Mouse (Mus musculus) Muller cell, postnatal 12 days (primary cell): ENCODE results near the gene Igf1.
A peak's percentile ranks its signal among the peaks of the same experiment; 100 is the strongest.

Experiments used
- DNase-seq: peaks from one replicate; pipeline ENCODE4 v3.0.0-alpha.2; 2015; ENCODE audit errors: inconsistent ontology term

The Igf1 gene

DNA sequence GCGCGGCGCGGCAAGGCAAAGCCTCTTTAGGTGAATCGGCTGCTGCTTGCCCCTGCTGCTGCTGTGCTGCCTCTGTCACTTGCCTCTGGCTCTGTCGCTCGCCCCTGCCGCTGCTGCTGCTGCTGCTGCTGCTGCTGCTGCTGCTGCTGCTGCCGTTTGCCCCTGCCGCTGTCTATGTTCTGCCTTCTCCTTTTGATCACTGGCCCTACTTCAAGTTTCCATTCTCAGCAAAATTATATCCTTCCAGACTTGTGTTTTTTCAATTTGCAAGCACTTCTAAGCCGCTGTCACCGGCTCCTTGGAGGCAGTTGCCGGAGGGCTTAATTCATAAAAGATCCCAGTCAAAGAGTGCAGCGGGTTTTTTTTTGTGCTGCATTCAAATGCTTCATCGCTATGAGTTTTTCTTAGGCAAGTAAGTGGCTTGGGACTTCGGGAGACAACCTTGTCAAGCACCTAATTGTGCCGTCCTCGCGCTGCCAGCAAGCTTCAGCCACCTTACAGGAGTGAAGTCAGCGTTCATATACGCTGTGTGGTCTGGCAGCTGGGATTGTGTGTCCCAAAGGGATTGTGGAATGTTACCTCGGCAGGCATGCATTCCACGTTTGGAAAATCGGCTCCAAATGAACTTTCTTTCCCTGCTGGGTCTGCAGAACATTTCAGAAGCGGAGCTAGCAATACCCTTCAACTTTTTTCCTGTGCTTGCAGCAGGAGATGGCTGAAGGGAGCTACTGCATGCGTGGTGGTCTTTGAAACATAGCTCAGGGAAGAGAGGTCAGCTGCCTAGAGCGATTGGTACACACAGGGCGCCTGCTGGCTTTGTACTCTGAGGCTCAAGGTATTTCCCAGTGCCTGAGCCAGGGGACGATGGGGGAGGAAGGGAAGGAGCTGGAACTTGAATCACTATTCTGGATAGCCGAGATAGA, 2.4 kb downstream of the Igf1 start:
- DNase-seq: peak; percentile 65

DNA sequence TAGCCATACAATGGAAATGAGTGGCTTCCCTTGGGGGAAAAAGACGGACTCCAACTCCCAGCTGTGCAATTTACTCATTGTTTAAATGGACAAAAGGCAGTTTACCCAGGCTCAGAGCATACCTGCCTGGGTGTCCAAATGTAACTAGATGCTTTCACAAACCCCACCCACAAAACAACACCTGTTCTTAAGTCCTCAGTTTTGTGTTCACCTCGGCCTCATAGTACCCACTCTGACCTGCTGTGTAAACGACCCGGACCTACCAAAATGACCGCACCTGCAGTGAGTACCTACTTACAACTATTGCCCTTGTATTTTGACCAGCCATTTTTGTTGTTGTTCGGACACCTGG, 3.0 kb downstream of the Igf1 start:
- no peak for DNase-seq

DNA sequence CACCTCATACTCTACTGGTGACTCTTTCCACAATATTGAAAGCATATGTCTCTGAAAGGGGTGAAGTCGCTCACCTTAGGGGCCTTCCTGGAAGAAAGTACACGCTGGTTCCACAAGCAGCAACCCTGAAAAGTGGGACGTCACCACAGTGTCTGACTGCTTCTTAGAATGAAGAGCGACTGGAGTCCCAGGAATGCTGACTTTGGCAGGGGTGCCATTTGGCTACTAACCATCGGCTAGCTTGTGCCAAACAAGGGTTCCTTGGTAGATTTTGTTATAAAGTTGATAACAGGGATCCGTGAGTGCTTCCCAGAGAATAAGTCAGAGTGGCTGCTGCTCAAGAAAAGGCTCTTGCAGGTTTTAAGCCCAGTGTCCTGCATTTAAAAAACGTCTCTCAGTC, 4.8 kb downstream of the Igf1 start:
- DNase-seq: peak; percentile 67

DNA sequence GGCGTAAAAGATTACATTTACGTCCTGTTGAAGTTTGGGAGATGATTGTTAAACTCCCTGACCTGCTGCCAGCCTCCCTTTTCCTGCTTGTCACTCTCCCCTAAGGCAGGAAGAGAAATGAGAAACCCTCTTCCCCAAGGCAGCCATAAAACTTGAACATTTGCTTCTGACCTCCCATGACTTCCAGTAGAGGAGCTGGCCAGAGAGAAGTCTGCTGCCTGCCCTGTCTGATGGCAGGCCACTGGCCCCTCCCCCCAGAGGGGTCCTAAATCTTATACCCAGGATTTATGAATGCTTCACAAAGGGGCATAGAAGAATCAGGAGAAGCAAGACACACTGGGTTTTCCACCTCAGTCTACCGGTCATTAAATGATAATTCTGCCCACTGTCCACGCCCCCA, 5.3 kb downstream of the Igf1 start:
- DNase-seq: no peak

DNA sequence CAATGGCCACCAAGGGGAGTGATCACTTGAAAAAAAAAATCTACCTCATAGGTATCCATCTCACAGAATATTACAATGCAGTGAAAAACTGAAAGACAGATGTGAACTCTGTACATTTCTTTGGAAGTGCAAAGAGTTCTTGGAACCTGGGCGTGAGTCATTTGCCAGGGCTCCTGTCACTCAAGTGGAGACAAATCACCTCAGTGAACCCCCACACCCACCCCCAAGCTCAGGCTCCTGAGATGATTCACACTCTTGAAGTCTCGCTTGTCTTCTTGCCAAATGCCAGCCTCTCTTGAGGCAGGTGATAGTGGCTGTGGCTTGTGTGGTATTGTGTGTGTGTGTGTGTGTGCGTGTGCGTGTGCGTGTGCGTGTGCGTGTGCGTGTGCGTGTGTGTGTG, 7.6 kb downstream of the Igf1 start:
- no peak for DNase-seq

DNA sequence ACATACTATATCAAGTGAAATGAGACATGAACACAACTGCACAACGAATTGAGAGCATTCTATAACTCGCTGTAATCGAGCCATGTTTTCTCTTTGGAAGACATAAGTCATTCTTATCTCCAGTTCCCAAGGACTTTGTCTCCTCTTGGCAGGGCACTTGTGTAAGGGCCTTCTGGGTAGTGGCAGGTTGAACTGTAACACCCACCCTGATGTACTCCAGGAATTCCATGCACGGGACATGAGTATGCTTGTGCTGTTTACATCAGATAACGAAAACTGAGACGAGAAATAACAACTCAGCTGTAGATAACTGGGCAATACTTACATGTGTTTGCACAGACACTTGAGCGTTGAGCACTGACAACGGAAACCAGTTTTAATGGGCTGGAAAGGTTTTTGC, 8.4 kb downstream of the Igf1 start:
- no peak for DNase-seq

DNA sequence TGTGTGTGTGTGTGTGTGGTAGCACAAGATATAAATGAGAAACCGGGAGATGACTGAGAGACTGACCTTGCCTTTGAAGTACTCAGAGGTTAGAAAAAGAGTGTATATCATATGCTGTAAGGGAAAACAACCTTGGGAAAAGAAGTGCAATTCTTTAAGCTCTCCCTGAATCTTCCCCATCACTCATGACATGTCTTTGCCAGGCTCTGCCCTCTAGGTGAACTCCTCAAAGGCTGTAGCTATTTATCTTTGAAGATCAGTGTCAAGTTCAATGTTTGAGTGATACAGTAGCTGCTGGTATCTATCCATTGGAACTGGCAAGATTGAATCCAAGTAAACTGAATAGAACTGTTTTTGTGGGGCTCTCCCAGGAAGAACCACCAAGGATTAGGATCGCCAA, 9.2 kb downstream of the Igf1 start:
- DNase-seq: no peak

DNA sequence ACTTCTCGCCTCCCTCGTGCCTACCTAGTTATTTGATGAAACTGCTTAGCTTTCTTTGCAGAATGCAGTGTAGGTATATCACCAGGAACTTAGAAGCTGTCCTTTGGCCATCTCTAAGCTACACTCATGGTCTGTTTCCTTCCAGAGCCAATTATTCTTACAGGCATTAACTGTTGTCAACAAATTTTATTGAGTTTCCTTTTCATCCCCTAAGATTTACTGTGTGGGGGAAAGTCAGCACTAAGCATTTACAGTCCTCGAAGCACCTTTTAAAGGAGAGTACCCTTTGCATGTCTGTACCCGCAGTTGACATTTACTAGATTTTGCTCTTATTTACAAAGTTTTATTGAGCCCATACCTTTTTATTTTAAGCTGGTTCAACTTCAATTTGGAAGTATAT, 9.6 kb downstream of the Igf1 start:
- DNase-seq: no peak

DNA sequence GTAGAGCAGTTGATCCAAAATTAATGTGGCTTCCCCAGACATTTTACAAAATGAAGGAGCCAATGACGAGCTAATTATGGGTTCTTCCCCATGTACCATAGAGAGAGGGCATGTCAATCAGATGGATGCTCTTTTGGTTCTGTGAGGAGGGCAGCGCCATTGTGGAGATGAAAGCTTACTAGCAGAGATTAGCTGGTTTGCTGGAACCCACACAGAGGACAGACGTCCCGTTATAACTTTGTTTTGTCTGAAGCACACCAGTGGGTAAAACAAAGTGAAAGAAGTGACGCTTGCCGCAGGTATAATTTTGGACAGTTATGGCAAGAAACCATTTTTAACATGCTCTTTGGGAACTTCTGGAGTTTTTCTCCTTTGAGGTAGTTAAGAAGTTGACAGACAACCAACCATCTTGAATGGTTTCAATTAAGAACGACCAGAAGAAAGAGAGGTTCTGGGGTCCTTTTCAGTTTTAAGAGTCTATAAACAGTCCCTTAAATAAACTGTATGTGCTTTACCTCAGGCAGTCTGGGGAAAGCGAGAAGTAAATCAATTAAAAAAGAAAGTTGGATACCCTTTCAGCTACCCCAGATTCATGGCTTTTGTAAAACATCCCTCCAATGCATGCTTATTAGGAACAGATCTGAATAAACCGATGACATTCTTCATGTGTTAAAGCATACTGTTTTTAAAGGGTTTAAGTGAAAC, 10.4 kb downstream of the Igf1 start:
- no peak for DNase-seq

DNA sequence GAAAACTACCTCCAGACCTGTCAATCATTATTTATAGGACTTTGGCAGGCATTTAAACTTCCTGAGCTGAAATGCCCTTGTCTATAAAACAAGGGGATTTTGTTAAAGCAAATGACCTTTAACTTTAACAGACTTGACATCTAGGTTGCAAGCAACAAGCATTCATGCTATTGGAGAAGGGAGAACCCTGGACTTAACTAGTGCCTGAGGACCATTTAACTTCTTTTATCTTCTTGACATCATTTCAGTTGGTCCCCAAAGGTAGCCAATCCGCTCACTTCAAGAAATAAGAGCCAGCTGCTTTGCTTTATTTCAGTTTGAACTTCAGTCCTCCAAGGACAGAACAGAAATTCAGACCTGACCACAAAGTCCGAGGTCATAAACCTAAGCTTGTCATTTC, 11.1 kb downstream of the Igf1 start:
- no peak for DNase-seq

DNA sequence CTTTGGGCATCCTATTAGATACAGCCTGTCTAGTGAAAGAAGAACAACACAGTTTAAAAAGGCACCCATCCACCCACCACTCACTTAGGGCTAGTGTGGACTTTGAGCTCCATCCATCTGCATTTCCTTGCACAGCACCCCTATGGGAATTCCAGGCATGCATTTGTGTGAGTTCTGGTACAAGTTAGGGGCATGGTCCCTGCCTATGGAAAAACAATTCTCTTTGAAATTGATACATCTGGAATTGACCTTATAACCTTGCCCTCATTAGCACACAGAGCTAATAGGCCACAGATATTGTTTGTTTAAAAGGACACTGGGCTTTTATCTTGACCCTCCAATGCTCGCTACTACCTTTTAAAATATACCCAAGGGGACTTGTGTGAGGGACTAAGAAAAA, 11.6 kb downstream of the Igf1 start:
- DNase-seq: no peak

DNA sequence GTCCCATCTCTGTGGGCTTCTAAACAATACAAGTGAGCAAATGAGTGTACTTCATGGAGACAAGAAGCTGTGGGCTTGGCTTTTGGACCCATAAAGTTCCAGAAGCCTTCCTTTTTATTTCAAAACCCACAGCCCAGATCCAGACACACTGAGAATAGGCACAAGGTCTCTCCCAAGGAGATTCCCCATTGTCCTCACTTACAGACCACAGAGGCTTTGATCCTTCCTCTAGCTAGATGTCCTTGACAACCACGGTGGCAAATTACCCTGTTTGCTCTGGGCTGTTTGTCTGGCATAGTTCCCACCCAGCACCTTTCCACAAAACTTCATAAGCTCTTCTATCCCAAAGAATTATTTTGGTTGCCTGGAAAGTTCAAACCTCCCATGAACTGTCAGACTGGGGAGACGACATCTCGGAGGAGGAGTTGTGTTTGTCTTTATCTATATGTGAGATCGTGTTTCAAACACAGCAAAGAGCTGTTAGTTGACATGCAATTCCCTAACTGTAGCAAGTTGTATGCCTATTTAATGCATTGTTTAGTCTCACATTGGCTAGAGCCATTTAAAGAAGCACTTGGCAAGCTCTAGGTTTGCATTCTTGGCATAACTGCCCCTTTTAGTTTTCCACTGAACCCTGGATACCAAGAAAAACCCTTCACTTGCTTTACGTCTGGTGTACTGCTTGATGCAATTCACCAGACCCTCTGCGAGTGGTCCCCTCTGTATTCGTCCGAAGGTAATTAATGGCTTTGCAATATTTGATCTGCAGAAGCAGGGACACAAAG, 14.0 kb downstream of the Igf1 start:
- DNase-seq: peak; percentile 67

DNA sequence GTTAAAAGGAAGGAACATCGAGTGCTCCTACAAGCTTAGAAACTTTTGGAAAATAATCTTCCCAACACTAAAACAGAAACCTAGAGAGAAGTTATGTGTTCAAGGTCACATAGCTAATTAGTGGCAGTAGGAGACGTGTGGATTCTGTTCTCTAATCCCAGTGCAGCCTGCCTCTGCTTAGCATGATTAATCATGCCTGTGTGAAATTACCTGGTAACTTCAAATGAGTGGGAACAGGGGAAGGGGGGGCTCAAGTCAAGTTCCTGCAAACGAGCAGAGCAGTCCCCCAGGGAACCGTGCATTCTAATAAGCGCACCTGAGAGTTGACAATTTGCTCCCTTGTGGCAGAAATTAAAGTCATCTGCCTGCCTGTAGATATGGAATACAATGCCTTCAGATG, 14.8 kb downstream of the Igf1 start:
- DNase-seq: no peak

DNA sequence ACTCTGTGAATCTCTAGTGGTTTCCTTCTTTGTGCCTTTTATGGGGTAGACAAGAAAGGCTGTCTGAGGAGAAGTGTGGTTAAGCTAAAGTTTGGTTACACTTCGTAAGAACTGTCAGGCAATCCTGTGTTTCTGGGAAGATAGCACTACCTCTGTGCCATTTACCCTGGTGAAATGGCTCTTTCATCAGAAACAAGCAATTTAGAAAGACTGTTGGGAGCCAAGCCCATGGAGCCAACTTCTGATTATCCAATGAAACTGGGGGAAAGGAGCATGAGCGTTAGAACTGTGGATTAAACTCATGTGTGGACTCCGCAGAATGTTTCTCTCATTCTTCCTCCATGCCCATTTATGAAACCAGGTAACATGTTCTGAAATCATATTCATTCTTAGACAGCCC, 15.5 kb downstream of the Igf1 start:
- DNase-seq: no peak

DNA sequence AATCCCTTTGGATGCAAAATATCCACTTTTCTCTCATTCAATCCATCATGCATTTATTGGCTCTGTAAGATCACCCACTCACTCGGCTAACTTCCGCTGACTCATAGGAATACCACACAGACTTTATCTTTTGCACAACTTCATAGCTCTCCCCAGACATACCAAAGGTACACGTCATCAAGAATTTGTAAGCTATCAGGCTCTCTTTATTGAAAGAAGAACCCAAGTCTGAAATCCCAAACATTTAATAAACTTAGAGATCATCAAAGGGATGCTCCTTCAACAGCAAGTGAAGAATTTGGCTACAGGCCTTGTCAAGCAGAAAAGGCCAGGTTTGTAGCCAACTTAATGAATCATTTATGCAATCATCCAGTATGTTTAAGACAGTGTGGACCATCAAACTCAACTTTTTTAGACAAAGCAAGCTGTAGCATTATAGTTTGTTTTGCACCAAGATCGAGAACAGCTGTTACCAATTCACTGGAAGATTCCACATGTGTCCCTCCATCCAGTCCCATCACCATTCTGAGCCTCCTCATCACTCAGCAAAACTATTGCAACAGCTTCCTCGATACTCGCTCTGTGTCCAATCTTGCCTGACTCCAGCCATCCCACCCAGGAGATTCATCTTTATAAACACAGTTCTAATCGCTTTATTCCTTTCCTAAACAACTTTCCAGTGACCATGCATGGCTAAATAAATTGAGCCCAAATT, 22.2 kb downstream of the Igf1 start:
- DNase-seq: peak; percentile 86

DNA sequence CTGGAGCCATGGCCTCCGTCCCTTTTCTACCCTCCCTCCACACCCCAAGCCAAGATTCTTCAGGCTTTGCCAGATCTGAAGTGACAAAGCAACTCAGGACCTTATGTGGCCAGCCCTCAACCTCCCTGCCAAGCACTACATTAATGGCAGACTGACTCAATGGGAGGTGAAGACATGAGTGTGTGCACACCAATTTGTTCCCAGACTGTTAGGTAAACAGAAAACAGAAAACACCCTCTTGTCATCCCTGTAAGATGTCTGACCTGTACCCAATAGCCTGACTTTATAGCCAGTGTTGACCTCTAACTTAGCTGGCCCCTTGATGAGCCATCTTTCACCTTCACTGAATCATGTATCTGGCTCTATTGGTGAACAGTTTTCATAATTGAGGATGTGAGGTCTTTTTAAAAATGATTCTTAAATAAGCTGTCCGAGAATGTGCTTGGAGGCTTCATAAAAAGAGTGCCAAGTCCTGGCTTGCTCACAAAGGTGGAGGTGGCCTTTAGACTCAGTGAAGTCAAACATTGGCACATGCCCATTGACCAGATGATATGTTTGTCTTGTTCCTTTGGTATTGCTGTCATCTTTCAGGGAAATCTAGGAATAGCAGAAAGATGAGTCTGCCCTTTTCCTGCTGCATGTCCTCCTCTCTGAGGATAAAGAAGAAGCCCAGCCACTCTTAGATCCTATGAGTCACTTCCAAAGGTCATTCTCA, 27.4 kb downstream of the Igf1 start:
- DNase-seq: no peak

DNA sequence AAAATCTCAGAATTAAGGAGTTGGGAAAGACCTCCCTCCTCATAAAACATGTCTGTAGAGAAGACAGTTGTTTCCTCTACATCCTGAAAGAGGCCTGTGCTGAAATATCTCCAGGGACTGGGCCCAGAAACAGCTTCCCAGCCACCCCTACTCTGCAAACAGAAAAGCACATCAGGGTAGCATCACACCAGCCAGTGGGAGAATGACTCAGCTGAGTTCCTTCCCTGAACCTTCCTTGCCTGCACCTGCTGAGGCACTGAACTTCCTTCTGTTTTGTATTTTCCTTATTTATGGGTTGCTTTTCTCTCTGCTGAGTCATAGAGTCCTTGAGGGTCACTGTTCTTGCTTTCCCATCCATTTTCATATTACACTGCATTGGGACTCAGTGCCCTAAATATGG, 31.8 kb downstream of the Igf1 start:
- DNase-seq: no peak

DNA sequence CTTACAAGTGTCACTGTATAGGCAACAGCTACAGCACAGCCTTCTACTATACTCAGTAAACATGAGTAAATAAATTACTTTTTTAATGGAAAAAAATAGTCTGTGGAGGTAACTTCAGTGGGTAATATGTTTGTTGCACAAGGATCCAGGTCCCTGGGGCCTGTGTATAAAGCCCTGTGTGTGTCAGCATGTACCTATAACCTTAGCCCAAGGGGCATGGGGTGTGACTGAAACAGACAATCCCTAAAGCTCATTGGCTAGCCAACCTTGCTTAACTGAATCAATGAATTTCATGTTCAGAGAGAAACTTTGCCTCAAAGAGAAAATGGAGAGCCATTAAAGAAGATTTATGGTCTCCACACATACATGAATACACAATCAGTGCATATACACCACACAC, 34.2 kb downstream of the Igf1 start:
- no peak for DNase-seq

DNA sequence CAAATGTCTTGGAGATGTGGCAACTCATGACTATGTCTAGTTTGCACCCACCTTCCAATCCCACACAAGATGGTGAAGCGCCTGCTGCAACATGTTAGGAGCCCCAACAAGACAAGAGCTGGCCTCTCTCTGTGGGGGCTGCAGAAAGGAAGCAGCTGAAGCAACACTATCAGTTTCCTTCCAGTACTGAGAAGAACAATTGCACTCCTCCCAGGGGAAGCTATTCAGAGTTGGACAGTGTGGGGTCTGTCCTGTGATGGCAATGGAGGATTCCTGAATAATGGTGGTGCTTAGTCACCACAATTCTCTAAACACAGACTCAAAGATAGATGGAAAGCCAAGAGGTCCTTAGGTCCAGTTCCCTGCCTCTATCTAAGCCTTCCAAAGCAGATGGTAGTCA, 35.2 kb downstream of the Igf1 start:
- DNase-seq: no peak

DNA sequence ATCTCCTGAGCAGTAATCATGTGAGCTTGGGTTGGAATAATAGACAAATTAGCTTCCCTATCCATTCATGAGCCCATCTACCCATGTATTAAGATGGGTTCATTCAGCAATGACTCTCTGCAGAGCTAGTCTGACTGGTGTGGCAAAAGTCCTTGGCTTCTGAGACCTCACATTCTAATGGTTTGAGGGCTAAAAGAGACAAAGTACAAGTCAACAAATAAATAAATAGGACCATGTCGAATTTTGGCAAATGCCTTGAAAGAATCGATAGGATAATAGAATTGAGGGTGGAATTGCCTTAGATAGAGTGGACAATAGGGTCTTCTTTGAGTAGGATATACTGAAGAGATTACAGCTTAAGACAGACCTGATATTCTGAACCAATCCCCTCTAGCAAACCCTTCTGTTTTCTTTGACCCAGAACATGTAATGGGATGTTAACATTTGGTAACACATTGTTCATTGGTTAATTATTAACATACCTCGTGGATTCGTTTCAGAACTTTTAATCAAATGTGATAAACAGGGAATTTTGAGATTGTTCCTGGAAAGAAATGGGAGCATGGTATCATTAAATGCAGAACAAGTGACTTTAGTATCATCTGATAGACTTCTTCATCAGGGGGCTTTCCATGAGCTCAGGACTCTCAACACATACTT, 36.5 kb downstream of the Igf1 start:
- no peak for DNase-seq

DNA sequence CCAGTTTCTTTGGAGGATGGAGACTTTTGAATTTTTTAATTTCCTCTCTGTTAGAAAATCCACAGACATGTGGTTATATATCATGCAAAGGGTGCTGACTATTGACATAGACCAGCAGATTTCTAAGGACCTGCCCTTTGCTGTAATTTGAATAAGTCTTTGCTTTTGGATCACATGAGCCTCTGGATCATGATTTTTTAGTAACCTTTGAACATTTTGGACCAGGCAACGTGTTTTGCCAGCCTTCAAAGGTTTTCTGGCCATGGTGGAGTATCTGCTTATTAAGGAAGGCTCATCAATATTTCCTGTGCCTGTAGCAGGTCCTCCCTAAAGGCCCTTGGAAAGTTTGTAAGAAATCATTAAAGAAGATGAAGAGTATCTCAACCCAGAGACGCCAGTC, 37.3 kb downstream of the Igf1 start:
- no peak for DNase-seq
